Mouse (Mus musculus) myocyte (in vitro differentiated cells): Measurements from ENCODE around the gene Cdc34.

Source experiments
- E2F4 ChIP-seq: IDR thresholded peaks from one replicate; pipeline ENCODE4 v1.6.1; 2011; ENCODE audit warnings: mild to moderate bottlenecking, control low read depth, moderate library complexity; ENCODE audit not compliant: insufficient read depth
- MAX ChIP-seq: IDR thresholded peaks from one replicate; pipeline ENCODE4 v1.6.1; 2011; ENCODE audit warnings: low read depth, mild to moderate bottlenecking, control low read depth
- POLR2A ChIP-seq: IDR thresholded peaks from one replicate; pipeline ENCODE4 v1.6.1; 2011; ENCODE audit warnings: low read depth, mild to moderate bottlenecking, control low read depth, moderate library complexity; ENCODE audit not compliant: insufficient read length

GRCm38 (mm10) chr10:79705951-79706350 lies 24.0 kb downstream of the Cdc34 start:
- TF ChIP-seq POLR2A (peak; percentile 9), E2F4 (no peak), MAX (no peak)
